Comparison of ENCODE assay signal across 11 mouse cellular contexts in genomic region chr8:108697589-108697988, GRCm38 (mm10).
DNase-seq lines count a peak whose midpoint lies in the region; ATAC-seq and TF ChIP-seq lines count a peak whose summit lies in the region.
"Had no signal": no experiment of that assay in that cellular context is flagged by ENCODE, and none has a peak within 500 bp of the region (broad histone marks: within the 10 kb centered on the region; RNA-seq: fewer than 3 reads in every experiment).

No protein-coding gene starts in this region.

- no peak overlapping the region for H3K9ac ChIP-seq in stomach, embryonic 14.5 days (replicated peaks; ENCODE audit: low read depth, low read length)
- H3K9ac ChIP-seq in stomach, postnatal 0 days (ENCODE audit: low read length), result no peak overlapping the region
- H3K9ac ChIP-seq: liver, embryonic 15.5 days had no signal

- peak; percentile 92 for DNase-seq in heart, adult 11 months
- DNase-seq in heart, postnatal 14 days, result no peak
- DNase-seq in stomach, postnatal 0 days (ENCODE audit: low spot score), result no peak
- DNase-seq in limb, embryonic 10.5 days (ENCODE audit: low spot score), result peak; percentile 70
- no peak for DNase-seq in cerebellum, postnatal 14 days
- no peak for DNase-seq in frontal cortex, postnatal 25 days (ENCODE audit: low spot score in 2 of 2)
- DNase-seq in gastrocnemius, postnatal 10 days, result no peak
- DNase-seq: B cell, adult 2 months; right cerebral cortex, adult 18-20 months had no signal

- H3K9me3 ChIP-seq in stomach, embryonic 14.5 days (ENCODE audit: control insufficient read depth, low read depth, low read length), result no peaks in the 10 kb centered on the region
- no peaks in the 10 kb centered on the region for H3K9me3 ChIP-seq in stomach, postnatal 0 days (ENCODE audit: control insufficient read depth, low read length)
- H3K9me3 ChIP-seq in limb, embryonic 10.5 days (replicated peaks), result no peaks in the 10 kb centered on the region
- H3K9me3 ChIP-seq: liver, embryonic 15.5 days had no signal

- WGBS in stomach, embryonic 14.5 days, result 15% methylated on average over 13 of the region's 13 CpGs
- WGBS in stomach, postnatal 0 days, result 32% methylated on average over 13 of the region's 13 CpGs
- whole genome bisulfite sequencing in limb, embryonic 10.5 days, result under 1% methylated on average over 13 of the region's 13 CpGs

- ATAC-seq in stomach, embryonic 14.5 days (ENCODE audit: insufficient number of reproducible peaks, insufficient read depth, low FRiP score, low read depth), result no peak
- no peak for ATAC-seq in stomach, postnatal 0 days (ENCODE audit: low FRiP score, low TSS enrichment)

- peaks cover 32% of the 10 kb centered on the region for H3K4me1 ChIP-seq in stomach, embryonic 14.5 days (ENCODE audit: control insufficient read depth, insufficient read depth, low read length)
- H3K4me1 ChIP-seq in stomach, postnatal 0 days (replicated peaks; ENCODE audit: control insufficient read depth, insufficient read depth), result peaks cover 5% of the 10 kb centered on the region
- peaks cover 79% of the 10 kb centered on the region for H3K4me1 ChIP-seq in limb, embryonic 10.5 days

- H3K27me3 ChIP-seq in stomach, embryonic 14.5 days (ENCODE audit: control insufficient read depth, insufficient read depth, low read length), result 0 out of 2 replicates have a peak, but pooled peaks cover 4% of the 10 kb centered on the region
- peaks cover 8% of the 10 kb centered on the region for H3K27me3 ChIP-seq in stomach, postnatal 0 days (ENCODE audit: control insufficient read depth, insufficient read depth, low read length)
- H3K27me3 ChIP-seq in limb, embryonic 10.5 days (ENCODE audit: low read depth, poor library complexity, severe bottlenecking), result peaks cover 78% of the 10 kb centered on the region

- H3K4me2 ChIP-seq in stomach, embryonic 14.5 days (replicated peaks; ENCODE audit: low read depth, low read length), result peak overlapping the region; percentile 20
- H3K4me2 ChIP-seq in stomach, postnatal 0 days (replicated peaks; ENCODE audit: low read depth), result no peak overlapping the region
- H3K4me2 ChIP-seq: liver, embryonic 15.5 days had no signal

- no peak overlapping the region for H3K4me3 ChIP-seq in stomach, embryonic 14.5 days (ENCODE audit: low read depth, low read length)
- no peak overlapping the region for H3K4me3 ChIP-seq in stomach, postnatal 0 days (ENCODE audit: low read depth, low read length)
- H3K4me3 ChIP-seq in limb, embryonic 10.5 days, result peak overlapping the region; percentile 38
- H3K4me3 ChIP-seq: liver, embryonic 15.5 days had no signal

- no peak for TF ChIP-seq CTCF in stomach, postnatal 0 days (IDR thresholded peaks at IDR 0.05; ENCODE audit: low read depth)

- no peak for TF ChIP-seq EP300 in stomach, postnatal 0 days (optimal IDR thresholded peaks at IDR 0.05)

- no peak overlapping the region for H3K27ac ChIP-seq in stomach, embryonic 14.5 days (ENCODE audit: low read length)
- no peak overlapping the region for H3K27ac ChIP-seq in stomach, postnatal 0 days (replicated peaks)
- H3K27ac ChIP-seq in limb, embryonic 10.5 days, result peak overlapping the region; percentile 34
- H3K27ac ChIP-seq: liver, embryonic 15.5 days had no signal

- intact Hi-C loops in heart, postnatal 14 days (cut with DNase I), result loop anchor here (10.0 kb wide), 1 partner anchor 487 kb away; no protein-coding TSS in a partner anchor

- H3K36me3 ChIP-seq in stomach, embryonic 14.5 days (ENCODE audit: control insufficient read depth, insufficient read depth, low read length), result no peaks in the 10 kb centered on the region
- no peaks in the 10 kb centered on the region for H3K36me3 ChIP-seq in stomach, postnatal 0 days (ENCODE audit: control insufficient read depth, insufficient read depth, low read length)
- no peaks in the 10 kb centered on the region for H3K36me3 ChIP-seq in limb, embryonic 10.5 days
- H3K36me3 ChIP-seq: liver, embryonic 15.5 days had no signal

Comparison
In these comparisons a context has a peak if more than half of its experiments do, and no peak if none do; other contexts are left out.
1. DNase-seq: peak in heart, adult 11 months (single experiment) and limb, embryonic 10.5 days (single experiment); none in heart, postnatal 14 days (0 of 2), stomach, postnatal 0 days (single experiment), cerebellum, postnatal 14 days (0 of 2), frontal cortex, postnatal 25 days (0 of 2) and gastrocnemius, postnatal 10 days (single experiment).